Mouse (Mus musculus): ENCODE measurements around the gene Ttc17. TPM values are rescaled to one million over a fixed set of nuclear protein-coding genes. Genes with fewer than 3 reads are reported as not detected.

Ttc17 gene
- polyA plus RNA-seq, 1 experiment from 2014 or later: 13.8 TPM

DNA sequence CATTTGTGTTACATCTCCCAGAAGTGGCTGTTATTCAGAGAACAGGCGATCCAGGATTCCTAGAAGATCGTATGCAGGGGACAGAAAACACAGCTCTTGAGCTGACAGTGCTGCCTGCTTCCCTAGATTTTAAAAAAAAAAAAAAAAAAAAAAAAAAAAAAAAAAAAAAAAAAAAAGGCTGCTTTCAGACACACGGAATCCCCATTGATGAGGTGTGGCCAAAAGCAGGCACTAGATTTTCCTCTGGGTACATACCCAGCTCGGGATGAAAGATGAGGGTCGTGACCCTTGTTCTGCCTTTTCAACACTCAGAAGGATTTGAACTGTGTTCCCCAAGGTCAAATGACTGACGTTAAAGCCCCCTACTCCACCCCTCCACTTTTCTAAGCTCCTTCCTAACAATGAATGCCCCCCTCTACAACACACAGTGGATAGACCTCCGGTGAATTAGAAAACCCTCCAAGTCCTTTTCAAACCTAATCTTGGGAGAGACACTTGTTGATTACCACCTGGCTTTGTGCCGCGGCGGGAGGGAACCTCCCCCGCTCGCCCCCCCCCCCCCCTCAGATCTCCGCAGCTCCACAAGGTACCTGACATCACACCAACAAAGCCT, 143.5 kb downstream of the Ttc17 start:
- Histone ChIP-seq H3K4me1 (peaks cover 66% of the 10 kb centered on the region), H3K36me3 (replicated peaks) (peaks cover 23% of the 10 kb centered on the region), H3K27me3 (ENCODE audit: poor library complexity, severe bottlenecking) (peaks cover 28% of the 10 kb centered on the region), H3K4me3 (peak overlapping the region; percentile 63), H3K27ac (peak overlapping the region; percentile 89), H3K9me3 (no peaks in the 10 kb centered on the region)
- DNase-seq (ENCODE audit: extremely low spot score, low spot score): no peak
- 3% methylated on average over 13 of the region's 13 CpGs for WGBS

GRCm38 (mm10) chr2:94254102-94254501, 152.4 kb downstream of the Ttc17 start:
- no peaks in the 10 kb centered on the region for H3K9me3 ChIP-seq
- DNase-seq (ENCODE audit: extremely low spot score, low spot score): no peak
- peaks cover 4% of the 10 kb centered on the region for H3K27me3 ChIP-seq (ENCODE audit: poor library complexity, severe bottlenecking)
- peaks cover 21% of the 10 kb centered on the region for H3K36me3 ChIP-seq (replicated peaks)
- no peak overlapping the region for H3K4me3 ChIP-seq
- 0 out of 2 replicates have a peak, but pooled peaks cover 5% of the 10 kb centered on the region for H3K4me1 ChIP-seq
- WGBS: 28% methylated on average over 3 of the region's 3 CpGs
- H3K27ac ChIP-seq: no peak overlapping the region

MicroRNAs encoded within 50 kb of the gene (microRNA counts, 519-probe panel; counts per million panel counts)
- microRNA mmu-miR-670: 3,892 counts per million, percentile 76 among the panel's probes with 10 or more counts

Small RNA genes within 50 kb of the gene (microRNA-seq; reads per million reads assigned to microRNA genes)
- gene Mir670: 297 reads per million, percentile 60 among the genes with 10 or more reads in this experiment

Other genes starting within 250 kb of the Ttc17 start
- gene Hsd17b12, start 248.7 kb downstream of the Ttc17 start, polyA plus RNA-seq (2016; fragmentation: Nextera tagmentation; extraction: Ambion mirVana): 142 and 145 TPM in 2 replicates
- 239 and 258 TPM in 2 replicates for gene Api5, start 31.4 kb upstream of the Ttc17 start, polyA plus RNA-seq (2016; fragmentation: Nextera tagmentation; extraction: Ambion mirVana)